Mouse (Mus musculus) right cerebral cortex, postnatal 4 days (tissue): ENCODE results near the gene Syt16.

Experiments used
- DNase-seq: peaks from one replicate; pipeline ENCODE4 v3.0.0-alpha.2; 2022

The Syt16 gene

DNA sequence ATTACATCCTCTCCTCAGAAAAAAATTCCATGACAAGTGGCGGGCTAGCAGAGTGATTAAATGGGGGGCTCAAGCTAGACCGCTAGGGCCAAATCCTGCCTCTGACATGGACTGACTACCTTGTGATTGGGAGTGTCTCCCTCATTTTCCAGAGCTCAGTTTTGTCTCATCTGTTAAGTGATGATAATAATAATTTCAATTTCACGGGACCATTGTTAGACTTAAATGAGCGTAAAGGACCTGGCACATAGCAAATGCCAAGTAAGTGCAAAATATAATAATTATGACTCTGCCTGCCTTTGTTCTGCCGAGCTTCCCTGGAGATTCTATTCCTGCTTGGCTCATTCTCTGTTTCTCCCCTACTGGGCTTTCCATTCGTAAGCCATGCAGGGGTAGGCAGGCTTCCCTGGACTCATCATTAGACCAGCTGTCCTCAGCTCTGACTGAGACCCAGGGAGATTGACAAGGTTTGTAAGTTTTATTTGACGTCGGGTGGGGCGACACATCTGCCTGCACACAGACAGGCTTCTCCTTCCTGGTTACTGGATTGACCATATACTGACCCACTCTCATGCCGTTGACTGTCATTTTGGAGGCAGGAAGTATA lies 112.1 kb downstream of the Syt16 start:
- DNase-seq: no peak

DNA sequence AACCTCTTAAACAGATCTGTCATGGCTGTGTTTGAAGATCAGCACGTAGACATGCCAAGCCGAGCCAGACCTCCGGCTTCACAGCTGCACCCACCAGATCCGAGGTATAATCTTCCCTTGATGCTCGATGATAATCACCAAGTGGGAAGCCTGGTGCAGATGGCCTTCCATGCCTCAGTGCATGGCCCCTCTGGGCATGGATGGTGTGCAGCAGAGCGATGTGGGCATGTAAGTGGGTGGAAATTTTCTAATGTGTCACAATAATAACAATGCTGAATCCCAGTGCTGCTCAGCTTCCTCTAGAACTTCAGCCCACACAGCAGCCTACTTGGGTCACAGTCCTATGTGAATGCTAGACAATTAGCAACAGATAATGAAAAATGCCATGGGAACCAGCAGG lies 119.4 kb downstream of the Syt16 start:
- DNase-seq: no peak

DNA sequence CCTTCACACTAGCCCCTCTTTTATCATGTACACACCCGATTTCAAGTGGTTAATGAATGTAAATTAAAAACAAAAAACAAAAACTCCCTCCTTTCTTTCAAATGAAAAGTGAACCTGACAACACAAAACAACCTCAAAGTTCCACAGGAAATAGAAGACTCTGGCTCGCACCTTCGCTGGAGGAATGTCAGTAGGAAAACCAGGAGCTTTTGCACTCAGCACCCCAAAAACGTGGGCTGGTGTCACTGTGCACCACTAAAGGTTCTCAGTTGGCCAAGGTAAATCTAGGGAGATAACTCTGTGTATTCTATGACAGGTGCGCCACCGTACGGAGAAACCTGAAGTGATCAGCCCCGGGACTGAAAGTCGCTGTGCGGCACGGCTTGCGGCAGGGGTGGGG lies 128.3 kb downstream of the Syt16 start:
- no peak for DNase-seq

GRCm38 (mm10) chr12:74128229-74128628 lies 130.8 kb downstream of the Syt16 start:
- no peak for DNase-seq

- DNase-seq: no peak
These were observed 134.3 kb downstream of the Syt16 start for GRCm38 (mm10) chr12:74131790-74132189.

GRCm38 (mm10) chr12:74142147-74142546 lies 144.7 kb downstream of the Syt16 start:
- no peak for DNase-seq

DNA sequence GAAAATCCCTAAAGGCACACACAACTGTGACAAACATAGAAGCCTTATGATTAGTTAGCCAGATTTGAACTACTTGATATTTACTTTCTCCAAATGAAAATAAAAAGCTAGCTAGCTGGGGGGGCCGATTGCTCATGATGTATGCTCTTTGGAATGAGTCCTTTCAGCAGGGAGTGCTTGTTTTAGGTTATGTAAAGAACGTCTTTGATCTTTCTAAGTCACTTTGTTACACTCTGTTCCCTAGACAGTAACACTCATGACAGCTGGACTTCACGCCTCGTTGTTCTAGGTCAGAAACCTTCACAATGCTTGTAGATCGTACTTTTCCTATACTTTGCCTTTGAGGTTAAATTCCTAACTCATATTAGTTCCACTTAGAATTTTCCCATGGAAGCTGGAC lies 146.9 kb downstream of the Syt16 start:
- DNase-seq: no peak

DNA sequence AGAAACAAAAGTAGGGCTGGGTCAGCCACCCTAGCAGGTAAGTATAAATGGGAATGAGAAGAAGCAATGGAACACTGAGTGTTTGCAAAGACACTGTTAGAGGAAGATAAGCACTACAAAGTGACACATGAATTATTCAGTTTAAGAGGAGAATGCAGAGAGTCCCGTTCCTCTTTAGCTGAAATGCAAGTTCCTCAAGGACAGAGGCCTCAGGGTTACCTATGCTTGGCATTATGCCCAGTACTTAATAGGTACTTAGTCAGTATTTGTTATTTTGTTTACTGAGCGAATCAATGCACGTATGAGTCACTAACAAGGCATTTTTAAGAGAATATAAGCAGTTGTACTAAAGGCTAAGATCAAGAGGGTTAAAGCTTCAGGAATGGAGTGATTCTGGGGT lies 163.3 kb downstream of the Syt16 start:
- no peak for DNase-seq

GRCm38 (mm10) chr12:74163080-74163479 lies 165.6 kb downstream of the Syt16 start:
- DNase-seq: no peak

DNA sequence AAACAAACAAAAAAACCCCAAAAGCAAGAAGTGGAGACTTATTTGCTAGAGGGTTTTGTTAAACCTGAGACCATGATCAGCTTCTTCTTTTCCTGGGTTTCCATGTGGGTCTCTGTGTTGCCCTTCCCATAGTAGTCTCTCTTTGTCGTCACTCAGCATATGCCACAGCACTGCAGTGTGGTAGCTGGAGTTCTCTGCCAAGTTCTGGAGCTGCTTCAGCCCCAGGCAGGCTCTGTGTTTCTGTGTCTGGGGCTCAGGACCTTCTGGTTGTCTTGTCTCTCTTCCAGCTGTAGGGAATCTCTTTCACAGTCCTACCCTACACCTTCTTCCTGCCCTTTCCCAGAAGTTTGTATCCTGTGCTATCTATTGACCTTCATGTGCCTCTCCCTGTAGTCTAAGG lies 173.8 kb downstream of the Syt16 start:
- DNase-seq: no peak

GRCm38 (mm10) chr12:74173902-74174301 lies 176.4 kb downstream of the Syt16 start:
- no peak for DNase-seq

DNA sequence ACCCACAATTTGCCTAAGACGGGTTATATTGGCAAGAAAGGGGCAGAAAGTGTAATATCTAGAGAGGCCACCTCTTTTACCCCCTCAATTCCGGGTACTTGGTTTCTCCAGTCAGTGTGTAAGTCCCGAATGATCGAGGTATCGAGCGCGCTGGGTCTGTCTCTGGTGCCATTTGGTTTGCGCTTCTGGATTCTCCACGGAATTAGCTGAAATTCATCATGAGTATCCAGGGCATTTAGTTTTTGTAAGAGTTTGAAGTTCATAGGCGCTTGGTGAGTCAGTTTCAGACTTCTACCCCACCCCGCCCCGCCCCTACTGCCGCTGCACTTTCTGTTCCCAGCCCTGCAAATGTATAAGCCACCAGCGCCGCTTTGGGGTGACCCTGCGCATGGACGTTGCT lies 187.1 kb downstream of the Syt16 start:
- no peak for DNase-seq

GRCm38 (mm10) chr12:74188243-74188785 lies 190.9 kb downstream of the Syt16 start:
- no peak for DNase-seq

GRCm38 (mm10) chr12:74188815-74189214 lies 191.4 kb downstream of the Syt16 start:
- DNase-seq: peak; percentile 25

DNA sequence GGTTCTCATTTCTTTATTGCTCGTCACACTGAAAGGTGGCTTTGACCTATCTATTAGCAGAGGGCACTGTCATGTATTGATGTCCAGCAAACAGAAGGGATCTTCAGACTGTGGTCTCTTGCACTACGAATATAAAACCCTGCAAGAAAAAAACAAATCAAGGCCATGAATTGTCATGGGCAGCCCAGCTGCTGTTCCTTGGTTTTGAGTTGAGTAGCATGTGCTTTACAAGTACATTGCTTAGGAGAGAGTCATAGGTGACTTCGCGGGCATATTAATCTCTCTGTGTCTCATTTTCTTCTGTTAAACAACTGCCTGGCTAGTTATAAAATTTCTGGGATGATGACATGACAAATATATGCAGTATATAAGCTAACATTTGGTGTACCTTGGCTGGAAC lies 192.4 kb downstream of the Syt16 start:
- DNase-seq: no peak

DNA sequence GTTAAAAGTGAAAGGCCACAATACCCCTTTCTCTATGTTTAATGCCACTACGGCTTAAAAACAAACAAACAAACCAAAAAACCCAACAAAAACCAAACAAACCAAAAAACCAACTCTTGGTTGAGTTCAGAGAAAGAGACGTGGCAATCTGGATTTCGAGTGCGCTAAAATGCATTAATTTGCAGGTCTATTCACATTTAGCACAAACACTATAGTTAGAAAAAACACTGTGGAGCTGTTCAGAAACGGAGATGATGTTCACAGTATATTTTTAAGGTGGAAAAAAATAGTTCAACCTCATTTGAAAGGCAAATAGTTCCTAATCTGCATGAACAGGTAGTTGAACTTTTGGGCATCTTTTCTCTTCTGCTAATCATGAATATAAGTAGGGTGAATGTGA lies 192.8 kb downstream of the Syt16 start:
- DNase-seq: no peak

DNA sequence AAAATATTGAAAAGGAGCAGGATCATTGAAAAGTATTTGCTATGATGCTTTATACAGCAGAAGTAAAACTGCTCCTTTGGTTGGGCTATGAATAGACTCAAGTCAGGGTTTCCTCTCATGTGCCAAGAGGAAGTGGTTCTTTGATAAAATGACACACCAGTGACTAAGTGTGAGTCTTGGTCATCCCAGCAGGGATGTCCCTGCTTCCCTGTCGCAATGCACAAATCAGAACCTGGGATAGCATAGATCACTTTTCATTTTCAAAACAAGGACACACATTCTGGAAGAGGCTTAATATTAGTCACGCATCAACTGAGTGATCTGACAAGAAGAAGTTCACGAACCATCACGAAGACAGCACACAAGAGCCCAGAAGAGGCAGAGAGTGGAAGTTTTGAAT lies 195.1 kb downstream of the Syt16 start:
- DNase-seq: no peak

DNA sequence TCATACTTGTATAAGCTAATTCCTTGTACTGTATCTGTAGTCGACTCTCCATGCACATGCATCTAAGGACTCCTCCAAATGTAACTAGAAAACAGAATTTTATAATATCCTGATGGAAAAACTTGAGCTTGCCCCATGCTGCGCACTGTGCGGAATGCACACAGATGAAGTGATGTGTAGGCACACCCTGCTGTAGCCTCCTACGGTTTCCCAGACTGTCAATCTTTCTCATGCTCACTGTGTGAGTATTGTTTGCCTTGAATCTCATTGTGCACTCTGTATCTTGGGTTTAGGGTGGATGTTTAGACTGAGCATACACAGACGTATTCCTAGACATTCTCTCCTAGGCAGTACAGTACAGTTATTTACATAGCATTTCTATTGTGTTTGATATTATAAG lies 203.9 kb downstream of the Syt16 start:
- no peak for DNase-seq

DNA sequence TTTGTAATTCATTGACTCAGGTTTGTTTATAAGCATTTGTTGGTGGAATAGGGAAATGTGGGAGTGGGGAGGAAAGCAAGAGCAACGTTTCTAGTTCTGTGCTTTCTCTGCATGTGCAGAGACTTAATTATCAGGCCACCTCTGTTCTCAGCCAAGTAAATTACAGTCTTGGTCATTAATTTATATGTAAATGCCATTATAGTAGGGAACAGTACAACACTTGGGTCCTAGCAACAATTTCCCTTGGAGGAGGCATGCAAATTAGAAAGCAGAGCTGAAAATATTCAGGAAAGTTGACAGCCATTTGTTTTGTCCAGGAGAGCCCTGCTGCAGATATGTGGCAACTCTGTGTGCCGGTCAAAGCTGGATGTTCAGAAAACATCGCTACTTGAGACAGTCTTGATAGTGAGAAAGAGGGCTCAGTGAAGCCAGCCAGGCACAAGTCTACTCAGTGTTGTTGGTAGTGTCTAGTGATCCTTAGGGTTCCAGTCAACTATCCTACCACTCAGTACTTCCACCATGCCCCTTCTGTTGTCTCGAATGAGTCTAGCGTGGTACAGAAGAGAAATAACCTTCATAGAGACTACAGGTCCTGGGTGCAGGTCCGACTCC lies 205.1 kb downstream of the Syt16 start:
- DNase-seq: no peak

GRCm38 (mm10) chr12:74212156-74212555 lies 214.7 kb downstream of the Syt16 start:
- no peak for DNase-seq

DNA sequence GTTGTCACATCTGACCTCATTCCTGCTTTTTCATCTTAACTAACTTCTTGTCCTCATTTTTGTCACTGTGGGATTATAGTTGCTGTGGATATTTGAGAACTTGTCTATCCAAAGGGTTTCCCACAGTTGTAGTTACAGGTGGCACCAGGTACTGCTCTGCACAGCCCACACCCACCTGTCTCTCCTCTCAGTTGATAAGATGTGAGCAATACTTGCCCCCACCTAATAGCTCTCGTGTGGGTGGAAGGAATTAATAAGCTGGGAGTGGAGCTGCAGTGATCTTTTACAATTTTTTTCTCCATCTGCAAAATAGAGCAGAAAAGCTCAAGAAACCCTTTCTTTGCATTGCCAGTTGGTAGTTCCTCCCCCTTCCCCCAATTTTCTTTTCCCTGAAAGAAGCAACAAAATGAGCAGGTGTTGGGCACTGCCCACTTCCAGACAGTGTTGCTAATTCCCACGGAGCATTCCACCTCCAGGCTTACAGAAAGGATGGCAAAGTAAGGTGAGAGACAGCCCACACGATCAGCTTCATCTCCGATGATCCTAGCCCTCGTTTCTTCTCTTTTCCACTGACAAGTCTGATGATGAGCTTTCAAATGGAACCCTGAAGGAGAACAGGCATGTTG lies 218.8 kb downstream of the Syt16 start:
- no peak for DNase-seq

GRCm38 (mm10) chr12:74219909-74220308 lies 222.4 kb downstream of the Syt16 start:
- DNase-seq: no peak

DNA sequence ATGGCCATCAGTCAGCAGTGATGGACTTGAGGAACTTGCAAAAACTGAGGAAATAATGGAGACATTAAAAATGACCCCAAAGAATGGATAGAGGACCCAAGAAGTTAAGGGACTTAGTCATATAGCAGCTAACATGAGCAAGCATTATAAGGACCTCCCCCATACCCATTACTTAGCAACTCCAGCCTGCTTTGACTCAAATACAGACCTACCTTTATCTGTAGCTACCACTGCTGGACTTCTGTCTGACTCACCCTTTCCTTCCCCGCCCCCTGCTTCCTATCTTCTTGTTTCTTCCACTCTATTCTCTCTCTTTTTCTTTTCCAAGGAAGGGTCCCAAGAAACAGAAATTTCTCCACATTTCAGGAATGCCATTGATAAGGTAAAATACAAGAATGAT lies 223.2 kb downstream of the Syt16 start:
- DNase-seq: no peak

DNA sequence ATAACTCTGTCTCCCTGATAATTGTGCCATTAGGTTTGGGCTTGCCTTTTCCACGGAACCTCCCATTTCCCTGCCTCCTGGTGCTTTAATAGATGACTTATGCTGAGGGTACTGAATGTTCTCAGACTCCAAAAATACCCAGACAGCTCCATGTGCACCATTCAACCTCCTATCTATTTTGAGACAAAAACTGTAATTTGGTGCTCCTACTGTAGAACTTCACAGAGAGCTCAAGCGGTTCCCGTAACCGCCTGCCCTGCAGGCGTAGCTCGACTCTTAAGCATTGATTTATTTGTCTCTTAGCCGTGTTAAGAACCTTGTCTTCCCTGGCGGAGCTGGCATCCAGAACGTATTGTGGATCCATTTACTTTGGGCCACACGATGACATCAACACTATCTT lies 233.3 kb downstream of the Syt16 start:
- no peak for DNase-seq

- no peak for DNase-seq
These were observed 235.4 kb downstream of the Syt16 start for GRCm38 (mm10) chr12:74232845-74233244.
